Mouse (Mus musculus): ENCODE data around the gene Nags. TPM values are rescaled to one million over a fixed set of nuclear protein-coding genes. Genes with fewer than 3 reads are reported as not detected.

Gene Nags
- total and polyA plus RNA-seq, 3 experiments = 5.4 to 9.7 TPM; not detected in 1

- Histone ChIP-seq H3K27me3 (ENCODE audit: control insufficient read depth in 1 of 2, insufficient read depth in 2 of 2, low read length in 2 of 2) (no peaks in the 10 kb centered on the region), H3K4me3 (ENCODE audit: control insufficient read depth in 1 of 2, insufficient read depth in 1 of 2, low read depth in 2 of 2, low read length in 2 of 2) (no peak overlapping the region), H3K9me3 (replicated peaks; ENCODE audit: insufficient read depth, low read length) (no peaks in the 10 kb centered on the region), H3K36me3 (ENCODE audit: control insufficient read depth in 1 of 2, insufficient read depth in 2 of 2, low read length in 2 of 2) (peaks cover 0 to 33% of the 10 kb centered on the region in 2 experiments; a peak in 2 of 4 replicates), H3K79me2 (ENCODE audit: control insufficient read depth, insufficient read depth, low read length, poor library complexity) (peaks cover 6% of the 10 kb centered on the region; the same call in 1 of the 2 replicates), H3K9ac (ENCODE audit: control insufficient read depth, low read depth, low read length, poor library complexity, severe bottlenecking) (peak overlapping the region; percentile 45), H3K4me1 (ENCODE audit: control insufficient read depth in 1 of 2, insufficient read depth in 2 of 2, low read length in 2 of 2) (peaks cover 11 to 40% of the 10 kb centered on the region in 2 experiments), H3K27ac (ENCODE audit: control insufficient read depth, low read depth, low read length) (peak overlapping the region; percentile 40)
- DNase-seq (ENCODE audit: low read depth, low spot score) = peak; percentile 91
- no peak for TF ChIP-seq CTCF (IDR thresholded peaks at IDR 0.05 in 2 of 3, conservative IDR thresholded peaks at IDR 0.05 in 1 of 3; ENCODE audit: control insufficient read depth in 1 of 3, insufficient read depth in 1 of 3, low read depth in 2 of 3, low read length in 3 of 3, poor library complexity in 1 of 3, severe bottlenecking in 1 of 3)
- TF ChIP-seq E2F4 (IDR thresholded peaks at IDR 0.05; ENCODE audit: borderline replicate concordance, low read depth, low read length) = 0 out of 2 replicates have a peak, but pooled peaks have one; percentile 40
- no peak for TF ChIP-seq USF1 (IDR thresholded peaks at IDR 0.05; ENCODE audit: low read depth, low read length)
- TF ChIP-seq TAL1 (IDR thresholded peaks at IDR 0.05; ENCODE audit: low read length) = no peak
- no peak for TF ChIP-seq MYC (IDR thresholded peaks at IDR 0.05; ENCODE audit: low read depth, low read length)
- no peak for TF ChIP-seq MXI1 (IDR thresholded peaks at IDR 0.05; ENCODE audit: low read depth, low read length)
- TF ChIP-seq RAD21 (IDR thresholded peaks at IDR 0.05; ENCODE audit: low read depth, low read length) = no peak; the same call in 1 of the 2 replicates
- TF ChIP-seq ETS1 (IDR thresholded peaks at IDR 0.05; ENCODE audit: low read depth, low read length) = 0 out of 2 replicates have a peak, but pooled peaks have one; percentile 39
- TF ChIP-seq MAFK (IDR thresholded peaks at IDR 0.05; ENCODE audit: borderline replicate concordance, low read depth, low read length) = no peak
- TF ChIP-seq MAX (IDR thresholded peaks at IDR 0.05; ENCODE audit: low read length) = 0 out of 2 replicates have a peak, but pooled peaks have one; percentile 30
- TF ChIP-seq POLR2A (IDR thresholded peaks at IDR 0.05; ENCODE audit: control insufficient read depth in 1 of 2, insufficient read depth in 1 of 2, low read depth in 1 of 2, low read length in 2 of 2, poor library complexity in 1 of 2) = no peak; a peak in 1 of 4 replicates
- TF ChIP-seq ELF1 (IDR thresholded peaks at IDR 0.05; ENCODE audit: low read depth, low read length) = no peak
- TF ChIP-seq MEF2A (IDR thresholded peaks at IDR 0.05; ENCODE audit: extremely low read depth, insufficient replicate concordance, low read depth, low read length, poor library complexity, severe bottlenecking) = no peak
- TF ChIP-seq NELFE (IDR thresholded peaks at IDR 0.05; ENCODE audit: low read depth, low read length) = 0 out of 2 replicates have a peak, but pooled peaks have one; percentile 17
- no peak for TF ChIP-seq ZC3H11A (IDR thresholded peaks at IDR 0.05; ENCODE audit: low read depth, low read length)
- no peak for TF ChIP-seq MYB (IDR thresholded peaks at IDR 0.05; ENCODE audit: low read depth, low read length)
- TF ChIP-seq GATA1 (IDR thresholded peaks at IDR 0.05; ENCODE audit: low read depth, low read length) = peak; percentile 80
- TF ChIP-seq POLR2AphosphoS2 (IDR thresholded peaks at IDR 0.05; ENCODE audit: low read length) = no peak
- no peak for TF ChIP-seq HCFC1 (IDR thresholded peaks at IDR 0.05; ENCODE audit: low read depth, low read length)
- TF ChIP-seq USF2 (IDR thresholded peaks at IDR 0.05; ENCODE audit: borderline replicate concordance in 1 of 2, insufficient read depth in 1 of 2, low read depth in 1 of 2, low read length in 2 of 2) = no peak
- TF ChIP-seq BHLHE40 (IDR thresholded peaks at IDR 0.05; ENCODE audit: borderline replicate concordance, low read depth, low read length) = no peak
- no peak for TF ChIP-seq KAT2A (conservative IDR thresholded peaks at IDR 0.05; ENCODE audit: low read depth, low read length)
- peak; percentile 48; the same call in 1 of the 2 replicates for TF ChIP-seq SIN3A (IDR thresholded peaks at IDR 0.05; ENCODE audit: low read length)
- no peak for TF ChIP-seq ZNF384 (IDR thresholded peaks at IDR 0.05; ENCODE audit: low read depth, low read length)
- TF ChIP-seq NRF1 (IDR thresholded peaks at IDR 0.05; ENCODE audit: insufficient read depth, low read depth, low read length, poor library complexity, severe bottlenecking) = no peak
- no peak for TF ChIP-seq CHD2 (IDR thresholded peaks at IDR 0.05; ENCODE audit: low read length)
- no peak for TF ChIP-seq SMC3 (IDR thresholded peaks at IDR 0.05; ENCODE audit: low read depth, low read length)
- peak; percentile 41 to 61; a peak in 3 of 4 replicates for TF ChIP-seq EP300 (IDR thresholded peaks at IDR 0.05; ENCODE audit: low read depth in 1 of 2, low read length in 2 of 2)
These were observed 50.9 kb downstream of the Nags start for GRCm38 (mm10) chr11:102196018-102196797.

All from MEL (cell line).